Mouse (Mus musculus) E14TG2a.4 (cell line): ENCODE data around the gene Fam126a.
"Not testable (repeated sequence)": the region's sequence is repeated elsewhere in the genome, so short reads cannot be mapped to it uniquely, and the experiment has no call there.

Experiments
- CTCF ChIP-seq: conservative IDR thresholded peaks from 2 replicates; pipeline ENCODE4 v1.5.1; 2014; ENCODE audit warnings: low read length
- NANOG ChIP-seq: IDR thresholded peaks from 2 replicates; pipeline ENCODE4 v1.6.1; 2014; ENCODE audit warnings: borderline replicate concordance, low read length, mixed read lengths
- POU5F1 ChIP-seq: IDR thresholded peaks from 2 replicates; pipeline ENCODE4 v1.6.1; 2014; ENCODE audit warnings: low read length, borderline replicate concordance

- TF ChIP-seq NANOG, CTCF, POU5F1: not testable (repeated sequence)
Observed at GRCm38 (mm10) chr5:23871323-23871722, 159.2 kb downstream of the Fam126a start.
